Mouse (Mus musculus): ENCODE results near the gene Arhgap6. TPM values are rescaled to one million over a fixed set of nuclear protein-coding genes. Genes with fewer than 3 reads are reported as not detected.

The Arhgap6 gene
- polyA plus RNA-seq, 1 experiment = 8.7 TPM

GRCm38 (mm10) chrX:168980370-168980769, 185.5 kb downstream of the Arhgap6 start:
- DNase-seq (ENCODE audit: low spot score) = no peak

GRCm38 (mm10) chrX:169007066-169007465, 212.2 kb downstream of the Arhgap6 start:
- DNase-seq (ENCODE audit: low spot score) = no peak

- DNase-seq (ENCODE audit: low spot score) = no peak
Observed at GRCm38 (mm10) chrX:169012701-169013100, 217.8 kb downstream of the Arhgap6 start.

GRCm38 (mm10) chrX:169034390-169034789, 239.5 kb downstream of the Arhgap6 start:
- DNase-seq (ENCODE audit: low spot score) = no peak

GRCm38 (mm10) chrX:169036403-169037296, 241.8 kb downstream of the Arhgap6 start:
- peak; percentile 38 for DNase-seq (ENCODE audit: low spot score)

- no peak for DNase-seq (ENCODE audit: low spot score)
Observed at GRCm38 (mm10) chrX:169037401-169037800, 242.5 kb downstream of the Arhgap6 start.

- no peak for DNase-seq (ENCODE audit: low spot score)
Observed at GRCm38 (mm10) chrX:169043872-169044271, 249.0 kb downstream of the Arhgap6 start.

- no peak for DNase-seq (ENCODE audit: low spot score)
Observed at GRCm38 (mm10) chrX:169047595-169047994, 252.7 kb downstream of the Arhgap6 start.

- DNase-seq (ENCODE audit: low spot score) = no peak
Observed at GRCm38 (mm10) chrX:169049550-169049949, 254.7 kb downstream of the Arhgap6 start.

GRCm38 (mm10) chrX:169053907-169054476, 259.1 kb downstream of the Arhgap6 start:
- DNase-seq (ENCODE audit: low spot score) = no peak

- no peak for DNase-seq (ENCODE audit: low spot score)
Observed at GRCm38 (mm10) chrX:169062555-169062954, 267.7 kb downstream of the Arhgap6 start.

GRCm38 (mm10) chrX:169065298-169065697, 270.4 kb downstream of the Arhgap6 start:
- no peak for DNase-seq (ENCODE audit: low spot score)

- DNase-seq (ENCODE audit: low spot score) = no peak
Observed at GRCm38 (mm10) chrX:169065922-169066321, 271.0 kb downstream of the Arhgap6 start.

GRCm38 (mm10) chrX:169075020-169075419, 280.1 kb downstream of the Arhgap6 start:
- no peak for DNase-seq (ENCODE audit: low spot score)

GRCm38 (mm10) chrX:169081609-169082008, 286.7 kb downstream of the Arhgap6 start:
- no peak for DNase-seq (ENCODE audit: low spot score)

- DNase-seq (ENCODE audit: low spot score) = peak; percentile 28
Observed at GRCm38 (mm10) chrX:169085871-169086270, 291.0 kb downstream of the Arhgap6 start.

- DNase-seq (ENCODE audit: low spot score) = no peak
Observed at GRCm38 (mm10) chrX:169089221-169089620, 294.3 kb downstream of the Arhgap6 start.

GRCm38 (mm10) chrX:169094601-169095000, 299.7 kb downstream of the Arhgap6 start:
- DNase-seq (ENCODE audit: low spot score) = no peak

- DNase-seq (ENCODE audit: low spot score) = no peak
Observed at GRCm38 (mm10) chrX:169095584-169095983, 300.7 kb downstream of the Arhgap6 start.

GRCm38 (mm10) chrX:169102665-169103064, 307.8 kb downstream of the Arhgap6 start:
- no peak for DNase-seq (ENCODE audit: low spot score)

- no peak for DNase-seq (ENCODE audit: low spot score)
Observed at GRCm38 (mm10) chrX:169106048-169106622, 311.2 kb downstream of the Arhgap6 start.

- no peak for DNase-seq (ENCODE audit: low spot score)
Observed at GRCm38 (mm10) chrX:169107372-169107771, 312.5 kb downstream of the Arhgap6 start.

GRCm38 (mm10) chrX:169110031-169110430, 315.1 kb downstream of the Arhgap6 start:
- no peak for DNase-seq (ENCODE audit: low spot score)

Measured in urinary bladder, adult 2 months (tissue).